Mouse (Mus musculus) heart, embryonic 15.5 days (tissue): ENCODE measurements around the gene B230118H07Rik. TPM values are rescaled to one million over a fixed set of nuclear protein-coding genes. Genes with fewer than 3 reads are reported as not detected.

Experiments
- ATAC-seq: fragments of 200-750 bp; cut with Nextera tagmentation; replicated peaks from 2 replicates; pipeline ENCODE4 v1.8.0; 2017; ENCODE audit warnings: low read depth, moderate TSS enrichment; ENCODE audit not compliant: insufficient number of reproducible peaks, insufficient read depth, low FRiP score
- H3K27ac ChIP-seq: fragments of 300-500 bp; sonication (generic); 2 replicates; pipeline ENCODE4 v1.5.1; 2015; ENCODE audit warnings: mild to moderate bottlenecking, inconsistent platforms
- H3K27me3 ChIP-seq: fragments of 300-500 bp; sonication (generic); 2 replicates; pipeline ENCODE4 v1.6.1; 2015; ENCODE audit warnings: inconsistent platforms
- H3K36me3 ChIP-seq: fragments of 300-500 bp; sonication (generic); 2 replicates; pipeline ENCODE4 v1.6.1; 2015; ENCODE audit warnings: mild to moderate bottlenecking, inconsistent platforms
- H3K4me1 ChIP-seq: fragments of 300-500 bp; sonication (generic); replicated peaks from 2 replicates; pipeline ENCODE4 v1.6.1; 2015; ENCODE audit warnings: inconsistent platforms
- H3K4me2 ChIP-seq: fragments of 300-500 bp; sonication (generic); 2 replicates; pipeline ENCODE4 v1.6.1; 2015; ENCODE audit warnings: inconsistent platforms, mild to moderate bottlenecking, moderate library complexity
- H3K4me3 ChIP-seq: fragments of 300-500 bp; sonication (generic); 2 replicates; pipeline ENCODE4 v1.5.1; 2015; ENCODE audit warnings: mild to moderate bottlenecking, inconsistent platforms
- H3K9ac ChIP-seq: fragments of 300-500 bp; sonication (generic); 2 replicates; pipeline ENCODE4 v1.6.1; 2015; ENCODE audit warnings: mild to moderate bottlenecking, inconsistent platforms
- H3K9me3 ChIP-seq: fragments of 300-500 bp; sonication (generic); replicated peaks from 2 replicates; pipeline ENCODE4 v1.6.1; 2016; ENCODE audit warnings: inconsistent platforms
- WGBS: fragments of 180-500 bp; shearing (Covaris S2); methylation state at CpG from one replicate; pipeline ENCODE4 v1.1.7; 2015; ENCODE audit warnings: mixed read lengths; 5-methylcytosine and 5-hydroxymethylcytosine counted together
- polyA plus RNA-seq: library from polyadenylated mRNA; unstranded; fragments of >200 nt; fragmentation: Nextera tagmentation; extraction: Ambion mirVana; gene quantifications from 2 replicates; pipeline ENCODE4 v1.2.1, GENCODE M21; 2015

B230118H07Rik gene
- polyA plus RNA-seq, 1 experiment from 2014 or later, result 57.1 TPM

DNA sequence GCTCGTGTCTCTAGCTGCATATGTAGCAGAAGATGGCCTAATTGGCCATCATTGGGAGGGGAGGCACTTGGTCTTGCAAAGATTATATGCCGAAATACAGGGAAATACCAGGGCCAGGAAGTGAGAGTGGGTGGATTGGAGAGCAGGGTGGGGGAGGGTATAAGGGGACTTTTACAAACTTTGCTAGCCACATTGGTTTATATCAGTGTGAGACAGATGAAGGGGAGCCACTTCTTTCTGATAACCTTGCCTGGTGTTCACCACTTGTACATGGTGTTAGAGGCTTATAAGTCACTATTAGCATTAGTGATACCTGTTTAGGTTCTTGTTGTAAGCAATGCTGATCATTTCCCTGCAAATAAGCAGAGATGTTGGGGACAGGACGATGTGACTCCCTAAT lies 68.4 kb downstream of the B230118H07Rik start:
- Histone ChIP-seq H3K27ac (no peak overlapping the region), H3K9ac (no peak overlapping the region), H3K4me1 (no peaks in the 10 kb centered on the region), H3K4me3 (no peak overlapping the region), H3K36me3 (no peaks in the 10 kb centered on the region; the same call in 1 of the 2 replicates), H3K9me3 (no peaks in the 10 kb centered on the region), H3K27me3 (no peaks in the 10 kb centered on the region), H3K4me2 (no peak overlapping the region)
- no peak for ATAC-seq
- WGBS, result 69% methylated on average over 3 of the region's 3 CpGs

GRCm38 (mm10) chr2:101580428-101580827 lies 68.9 kb downstream of the B230118H07Rik start:
- H3K36me3 ChIP-seq, result no peaks in the 10 kb centered on the region; the same call in 1 of the 2 replicates
- H3K4me1 ChIP-seq, result no peaks in the 10 kb centered on the region
- H3K9ac ChIP-seq, result no peak overlapping the region
- no peaks in the 10 kb centered on the region for H3K27me3 ChIP-seq
- no peak overlapping the region for H3K27ac ChIP-seq
- 78% methylated on average over 1 of the region's 1 CpGs for WGBS
- no peak overlapping the region for H3K4me3 ChIP-seq
- no peak overlapping the region for H3K4me2 ChIP-seq
- H3K9me3 ChIP-seq, result no peaks in the 10 kb centered on the region
- no peak for ATAC-seq

DNA sequence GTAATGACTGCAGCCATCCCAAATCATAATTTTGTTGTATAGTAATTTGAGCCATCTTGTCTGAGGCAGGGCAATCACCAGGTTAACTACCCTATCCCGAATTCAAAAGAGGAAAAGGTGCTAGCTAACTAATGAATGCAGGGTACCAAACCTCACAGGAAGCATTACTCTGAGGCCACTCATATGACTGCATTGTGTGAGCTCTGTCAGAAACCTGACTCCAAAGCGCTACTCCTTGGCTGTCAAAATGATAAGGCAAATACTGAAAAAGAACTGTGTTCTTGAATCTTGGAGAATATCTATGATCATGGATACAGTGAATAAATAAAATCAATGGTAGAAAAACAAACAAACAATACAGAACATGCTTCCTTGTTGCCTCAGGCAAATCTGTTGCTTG lies 69.3 kb downstream of the B230118H07Rik start:
- Histone ChIP-seq H3K4me1 (no peaks in the 10 kb centered on the region), H3K4me2 (no peak overlapping the region), H3K4me3 (no peak overlapping the region), H3K27ac (no peak overlapping the region), H3K9ac (no peak overlapping the region), H3K27me3 (no peaks in the 10 kb centered on the region), H3K9me3 (no peaks in the 10 kb centered on the region), H3K36me3 (no peaks in the 10 kb centered on the region; the same call in 1 of the 2 replicates)
- 75% methylated on average over 2 of the region's 2 CpGs for WGBS
- ATAC-seq, result no peak

DNA sequence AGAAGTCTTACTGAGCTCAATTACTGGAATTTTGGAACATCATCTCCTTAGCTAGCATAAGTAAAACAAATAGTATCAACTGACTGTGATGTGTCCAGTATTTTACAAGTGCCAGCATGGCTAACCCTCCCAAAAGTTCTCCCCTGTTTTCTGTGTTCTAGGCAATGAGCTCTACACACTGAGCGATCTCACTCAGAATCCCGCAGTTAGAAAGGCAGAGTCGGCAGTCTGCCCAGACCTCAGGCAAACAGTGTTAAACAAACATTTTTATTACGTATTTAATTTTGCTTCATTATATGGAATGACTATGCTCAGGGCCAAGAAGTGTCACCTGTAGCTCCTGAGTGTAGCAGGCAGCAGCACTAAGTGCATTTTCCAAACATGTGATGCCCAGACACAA lies 72.1 kb downstream of the B230118H07Rik start:
- ATAC-seq, result no peak
- Histone ChIP-seq H3K9ac (no peak overlapping the region), H3K4me1 (no peaks in the 10 kb centered on the region), H3K9me3 (no peaks in the 10 kb centered on the region), H3K36me3 (no peaks in the 10 kb centered on the region), H3K4me3 (no peak overlapping the region), H3K27me3 (no peaks in the 10 kb centered on the region), H3K27ac (no peak overlapping the region), H3K4me2 (no peak overlapping the region)
- 84% methylated on average over 4 of the region's 4 CpGs for WGBS

- no peak overlapping the region for H3K4me2 ChIP-seq
- no peak for ATAC-seq
- no peaks in the 10 kb centered on the region for H3K36me3 ChIP-seq
- no peak overlapping the region for H3K9ac ChIP-seq
- H3K27ac ChIP-seq, result no peak overlapping the region
- H3K27me3 ChIP-seq, result no peaks in the 10 kb centered on the region
- H3K4me1 ChIP-seq, result no peaks in the 10 kb centered on the region
- H3K9me3 ChIP-seq, result no peaks in the 10 kb centered on the region
- WGBS, result 83% methylated on average over 5 of the region's 5 CpGs
- H3K4me3 ChIP-seq, result no peak overlapping the region
Observed at GRCm38 (mm10) chr2:101569230-101569629, 80.1 kb downstream of the B230118H07Rik start.

DNA sequence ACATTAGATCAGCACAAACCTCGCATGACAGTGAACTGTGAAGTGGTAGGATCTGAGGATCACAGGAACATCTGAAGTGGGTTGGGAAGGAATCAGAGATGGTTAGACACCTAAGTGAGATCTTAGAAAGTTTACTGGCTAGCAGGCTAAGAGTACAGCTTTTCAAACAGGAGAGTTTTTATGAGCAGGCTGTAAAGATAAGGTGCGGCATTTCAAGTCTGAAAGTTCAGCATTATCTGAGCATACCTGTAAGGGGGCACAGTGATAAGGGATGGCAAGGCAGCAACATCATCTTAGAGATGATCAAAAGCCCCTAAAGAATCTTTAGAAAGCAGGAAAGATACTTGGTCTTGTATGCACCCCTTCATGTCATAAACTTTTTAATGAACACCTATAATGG lies 81.8 kb downstream of the B230118H07Rik start:
- no peak overlapping the region for H3K9ac ChIP-seq

DNA sequence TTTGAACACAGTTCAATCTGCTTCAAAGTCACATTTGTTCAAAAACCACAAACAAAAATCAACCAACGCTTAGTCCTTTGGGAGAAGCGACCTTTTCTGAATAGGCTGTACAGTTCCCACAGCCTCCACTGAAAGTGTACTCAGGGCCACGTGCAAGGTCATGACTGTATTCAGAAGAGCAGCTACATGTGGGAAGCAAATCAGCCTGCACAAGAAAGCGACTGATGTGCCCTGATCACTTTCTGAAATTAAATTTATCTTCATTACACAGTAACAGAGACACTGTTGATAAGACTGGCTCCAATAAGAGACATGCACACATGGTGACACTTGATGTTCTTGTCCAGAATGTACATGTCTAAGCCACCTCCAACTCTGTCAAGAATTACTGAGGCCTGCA lies 85.6 kb downstream of the B230118H07Rik start:
- 69% methylated on average over 4 of the region's 4 CpGs for WGBS
- Histone ChIP-seq H3K4me2 (no peak overlapping the region), H3K9me3 (no peaks in the 10 kb centered on the region), H3K4me3 (no peak overlapping the region), H3K27me3 (no peaks in the 10 kb centered on the region), H3K9ac (no peak overlapping the region), H3K27ac (no peak overlapping the region), H3K36me3 (no peaks in the 10 kb centered on the region), H3K4me1 (no peaks in the 10 kb centered on the region)
- no peak for ATAC-seq

More for the DNA sequence above, 81.8 kb downstream of the B230118H07Rik start:
- no peak overlapping the region for H3K27ac ChIP-seq
- H3K9me3 ChIP-seq, result no peaks in the 10 kb centered on the region
- 79% methylated on average over 2 of the region's 2 CpGs for WGBS
- H3K36me3 ChIP-seq, result no peaks in the 10 kb centered on the region
- no peak overlapping the region for H3K4me2 ChIP-seq
- H3K4me3 ChIP-seq, result no peak overlapping the region
- H3K4me1 ChIP-seq, result no peaks in the 10 kb centered on the region
- no peaks in the 10 kb centered on the region for H3K27me3 ChIP-seq
- no peak for ATAC-seq

- Histone ChIP-seq H3K27me3 (no peaks in the 10 kb centered on the region), H3K9ac (no peak overlapping the region), H3K9me3 (no peaks in the 10 kb centered on the region), H3K36me3 (no peaks in the 10 kb centered on the region), H3K4me1 (no peaks in the 10 kb centered on the region), H3K4me3 (no peak overlapping the region), H3K27ac (no peak overlapping the region), H3K4me2 (no peak overlapping the region)
- 78% methylated on average over 6 of the region's 6 CpGs for WGBS
- ATAC-seq, result no peak
Observed at GRCm38 (mm10) chr2:101563206-101563605, 86.1 kb downstream of the B230118H07Rik start.

- Histone ChIP-seq H3K36me3 (no peaks in the 10 kb centered on the region), H3K4me3 (no peak overlapping the region), H3K9ac (no peak overlapping the region), H3K27me3 (no peaks in the 10 kb centered on the region), H3K9me3 (no peaks in the 10 kb centered on the region), H3K27ac (no peak overlapping the region), H3K4me1 (no peaks in the 10 kb centered on the region), H3K4me2 (no peak overlapping the region)
- no peak for ATAC-seq
- 89% methylated on average over 3 of the region's 3 CpGs for WGBS
Observed at GRCm38 (mm10) chr2:101559431-101559830, 89.9 kb downstream of the B230118H07Rik start.

- H3K9me3 ChIP-seq, result no peaks in the 10 kb centered on the region
- no peak overlapping the region for H3K9ac ChIP-seq
- H3K4me1 ChIP-seq, result no peaks in the 10 kb centered on the region
- ATAC-seq, result no peak
- no peaks in the 10 kb centered on the region for H3K36me3 ChIP-seq
- 39% methylated on average over 1 of the region's 1 CpGs for whole genome bisulfite sequencing
- H3K4me2 ChIP-seq, result no peak overlapping the region
- H3K4me3 ChIP-seq, result no peak overlapping the region
- H3K27ac ChIP-seq, result no peak overlapping the region
- H3K27me3 ChIP-seq, result no peaks in the 10 kb centered on the region
Observed at GRCm38 (mm10) chr2:101555886-101556285, 93.4 kb downstream of the B230118H07Rik start.

DNA sequence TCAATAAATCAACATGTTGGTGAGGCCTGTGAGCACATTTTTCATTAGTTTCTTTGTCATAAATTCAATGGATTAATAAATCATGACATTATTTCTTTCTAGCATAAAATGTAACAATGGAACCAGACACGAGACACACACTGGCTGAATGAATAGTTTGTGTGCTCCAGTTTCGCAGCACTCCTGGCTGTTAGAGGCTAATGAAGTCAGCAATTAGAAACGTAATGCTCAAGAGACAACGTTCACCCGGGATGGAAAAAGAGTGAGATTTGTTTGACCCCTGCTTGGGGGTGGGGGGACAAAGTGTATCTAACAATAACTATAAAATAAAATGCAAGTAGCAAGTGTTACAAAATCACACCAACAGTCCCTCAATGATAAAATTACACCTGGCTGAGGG lies 95.5 kb downstream of the B230118H07Rik start:
- ATAC-seq, result no peak
- Histone ChIP-seq H3K9me3 (no peaks in the 10 kb centered on the region), H3K36me3 (no peaks in the 10 kb centered on the region), H3K4me3 (no peak overlapping the region), H3K4me1 (no peaks in the 10 kb centered on the region), H3K27me3 (no peaks in the 10 kb centered on the region), H3K9ac (no peak overlapping the region), H3K4me2 (no peak overlapping the region), H3K27ac (no peak overlapping the region)
- WGBS, result 77% methylated on average over 5 of the region's 5 CpGs

GRCm38 (mm10) chr2:101552301-101552700 lies 97.0 kb downstream of the B230118H07Rik start:
- Histone ChIP-seq H3K9me3 (no peaks in the 10 kb centered on the region), H3K4me1 (no peaks in the 10 kb centered on the region), H3K4me3 (no peak overlapping the region), H3K27me3 (no peaks in the 10 kb centered on the region), H3K9ac (no peak overlapping the region), H3K27ac (no peak overlapping the region), H3K36me3 (no peaks in the 10 kb centered on the region), H3K4me2 (no peak overlapping the region)
- no peak for ATAC-seq
- 85% methylated on average over 8 of the region's 8 CpGs for WGBS
